Mouse (Mus musculus): ENCODE measurements at regions not wholly inside any gene's neighbourhood (a gene's known extent, or its start where the extent isn't known, plus 50 kb on each side); places are given as distances from the start of the nearest gene placed in this dataset.

GRCm38 (mm10) chr2:79087600-79088205, 167.5 kb upstream of the Itga4 start:
- TF ChIP-seq CTCF (IDR thresholded peaks at IDR 0.05; ENCODE audit: low read depth) (no peak), EP300 (IDR thresholded peaks at IDR 0.05; ENCODE audit: low read depth) (no peak)
- no peak overlapping the region for H3K9ac ChIP-seq (replicated peaks)
- 63% methylated on average over 9 of the region's 9 CpGs for WGBS (ENCODE audit: insufficient replicate concordance)
- no peak overlapping the region for H3K27ac ChIP-seq
- H3K9me3 ChIP-seq (ENCODE audit: control insufficient read depth, low read length) = no peaks in the 10 kb centered on the region
- no peak overlapping the region; a peak in 1 of 4 replicates for H3K4me3 ChIP-seq (ENCODE audit: insufficient read depth in 1 of 2, low read depth in 2 of 2, low read length in 2 of 2)
- peak overlapping the region; percentile 52 for H3K4me2 ChIP-seq (ENCODE audit: low read depth)
- H3K4me1 ChIP-seq (replicated peaks; ENCODE audit: control insufficient read depth in 2 of 2, insufficient read depth in 2 of 2, low read length in 1 of 2) = peaks cover 3 to 9% of the 10 kb centered on the region in 2 experiments; a peak in 3 of 4 replicates
- DNase-seq (ENCODE audit: low read depth in 3 of 3, low spot score in 3 of 3) (no peak), ATAC-seq (ENCODE audit: insufficient read depth) (no peak)
- H3K27me3 ChIP-seq (ENCODE audit: control insufficient read depth, insufficient read depth, low read length) = no peaks in the 10 kb centered on the region
- no peaks in the 10 kb centered on the region for H3K36me3 ChIP-seq (replicated peaks; ENCODE audit: control insufficient read depth, insufficient read depth, low read depth)

GRCm38 (mm10) chr2:79090273-79090672, 165.0 kb upstream of the Itga4 start:
- WGBS (ENCODE audit: insufficient replicate concordance) = 96% methylated on average over 2 of the region's 2 CpGs
- ATAC-seq (ENCODE audit: insufficient read depth) (no peak), DNase-seq (ENCODE audit: low read depth in 3 of 3, low spot score in 3 of 3) (no peak)
- no peak overlapping the region for H3K27ac ChIP-seq
- no peaks in the 10 kb centered on the region for H3K36me3 ChIP-seq (replicated peaks; ENCODE audit: control insufficient read depth, insufficient read depth, low read depth)
- no peak overlapping the region for H3K4me2 ChIP-seq (ENCODE audit: low read depth)
- no peak overlapping the region for H3K4me3 ChIP-seq (ENCODE audit: insufficient read depth in 1 of 2, low read depth in 2 of 2, low read length in 2 of 2)
- no peaks in the 10 kb centered on the region for H3K9me3 ChIP-seq (ENCODE audit: control insufficient read depth, low read length)
- H3K9ac ChIP-seq (replicated peaks) = no peak overlapping the region
- TF ChIP-seq EP300 (IDR thresholded peaks at IDR 0.05; ENCODE audit: low read depth) (no peak), CTCF (IDR thresholded peaks at IDR 0.05; ENCODE audit: low read depth) (no peak)
- no peaks in the 10 kb centered on the region for H3K27me3 ChIP-seq (ENCODE audit: control insufficient read depth, insufficient read depth, low read length)
- peaks cover 3 to 9% of the 10 kb centered on the region in 2 experiments; a peak in 3 of 4 replicates for H3K4me1 ChIP-seq (replicated peaks; ENCODE audit: control insufficient read depth in 2 of 2, insufficient read depth in 2 of 2, low read length in 1 of 2)

GRCm38 (mm10) chr2:79094298-79094697, 160.9 kb upstream of the Itga4 start:
- Histone ChIP-seq H3K36me3 (replicated peaks; ENCODE audit: control insufficient read depth, insufficient read depth, low read depth) (no peaks in the 10 kb centered on the region), H3K9me3 (ENCODE audit: control insufficient read depth, low read length) (no peaks in the 10 kb centered on the region), H3K4me3 (ENCODE audit: insufficient read depth in 1 of 2, low read depth in 2 of 2, low read length in 2 of 2) (no peak overlapping the region), H3K27ac (no peak overlapping the region), H3K4me1 (replicated peaks; ENCODE audit: control insufficient read depth in 2 of 2, insufficient read depth in 2 of 2, low read length in 1 of 2) (peaks cover 4% of the 10 kb centered on the region in 2 experiments), H3K4me2 (ENCODE audit: low read depth) (no peak overlapping the region), H3K9ac (replicated peaks) (no peak overlapping the region), H3K27me3 (ENCODE audit: control insufficient read depth, insufficient read depth, low read length) (no peaks in the 10 kb centered on the region)
- TF ChIP-seq CTCF (IDR thresholded peaks at IDR 0.05; ENCODE audit: low read depth) = no peak
- no peak for TF ChIP-seq EP300 (IDR thresholded peaks at IDR 0.05; ENCODE audit: low read depth)
- DNase-seq (ENCODE audit: low read depth in 3 of 3, low spot score in 3 of 3) (no peak), ATAC-seq (ENCODE audit: insufficient read depth) (no peak)
- WGBS (ENCODE audit: insufficient replicate concordance) = 28% methylated on average over 1 of the region's 1 CpGs

- no peak for DNase-seq (ENCODE audit: low read depth in 3 of 3, low spot score in 3 of 3)
- WGBS (ENCODE audit: insufficient replicate concordance) = 75% methylated on average over 3 of the region's 3 CpGs
Measured at GRCm38 (mm10) chr2:79096532-79097251, 158.5 kb upstream of the Itga4 start.

GRCm38 (mm10) chr2:79099601-79100000, 155.6 kb upstream of the Itga4 start:
- peak; percentile 84 for TF ChIP-seq EP300 (IDR thresholded peaks at IDR 0.05; ENCODE audit: low read depth)
- TF ChIP-seq CTCF (IDR thresholded peaks at IDR 0.05; ENCODE audit: low read depth) = no peak
- Histone ChIP-seq H3K4me1 (replicated peaks; ENCODE audit: control insufficient read depth in 2 of 2, insufficient read depth in 2 of 2, low read length in 1 of 2) (peaks cover 12 to 14% of the 10 kb centered on the region in 2 experiments), H3K4me2 (ENCODE audit: low read depth) (no peak overlapping the region), H3K9me3 (ENCODE audit: control insufficient read depth, low read length) (no peaks in the 10 kb centered on the region), H3K27ac (peak overlapping the region; percentile 9; the same call in 1 of the 2 replicates), H3K27me3 (ENCODE audit: control insufficient read depth, insufficient read depth, low read length) (no peaks in the 10 kb centered on the region), H3K9ac (replicated peaks) (no peak overlapping the region), H3K36me3 (replicated peaks; ENCODE audit: control insufficient read depth, insufficient read depth, low read depth) (no peaks in the 10 kb centered on the region), H3K4me3 (ENCODE audit: insufficient read depth in 1 of 2, low read depth in 2 of 2, low read length in 2 of 2) (no peak overlapping the region)
- DNase-seq (ENCODE audit: low read depth in 3 of 3, low spot score in 3 of 3) (peak; percentile 38 to 63 (median 50)), ATAC-seq (ENCODE audit: insufficient read depth) (peak; percentile 92)
- 21% methylated on average over 1 of the region's 1 CpGs for WGBS (ENCODE audit: insufficient replicate concordance)

More at GRCm38 (mm10) chr2:79096532-79097251, 158.5 kb upstream of the Itga4 start:
- no peak for TF ChIP-seq CTCF (IDR thresholded peaks at IDR 0.05; ENCODE audit: low read depth)
- no peak overlapping the region for H3K4me2 ChIP-seq (ENCODE audit: low read depth)
- ATAC-seq (ENCODE audit: insufficient read depth) = no peak
- H3K36me3 ChIP-seq (replicated peaks; ENCODE audit: control insufficient read depth, insufficient read depth, low read depth) = no peaks in the 10 kb centered on the region
- no peak overlapping the region for H3K9ac ChIP-seq (replicated peaks)
- H3K9me3 ChIP-seq (ENCODE audit: control insufficient read depth, low read length) = no peaks in the 10 kb centered on the region
- no peak overlapping the region for H3K27ac ChIP-seq
- no peaks in the 10 kb centered on the region for H3K27me3 ChIP-seq (ENCODE audit: control insufficient read depth, insufficient read depth, low read length)
- H3K4me1 ChIP-seq (replicated peaks; ENCODE audit: control insufficient read depth in 2 of 2, insufficient read depth in 2 of 2, low read length in 1 of 2) = peaks cover 12 to 14% of the 10 kb centered on the region in 2 experiments
- no peak overlapping the region for H3K4me3 ChIP-seq (ENCODE audit: insufficient read depth in 1 of 2, low read depth in 2 of 2, low read length in 2 of 2)

Measured in liver, embryonic 14.5 days (tissue).